Mouse (Mus musculus) spleen, adult 2 months (tissue): ENCODE data around the gene Rnf26.
A peak's percentile ranks its signal among the peaks of the same experiment; 100 is the strongest.

Experiments used
- CTCF ChIP-seq: fragments of 200-500 bp; IDR thresholded peaks from 2 replicates; pipeline ENCODE4 v1.5.1; 2011; ENCODE audit warnings: mild to moderate bottlenecking, inconsistent platforms; ENCODE audit not compliant: insufficient read depth, insufficient read length, insufficient replicate concordance; ENCODE audit errors: extremely low read depth
- POLR2A ChIP-seq: fragments of 200-500 bp; IDR thresholded peaks from 2 replicates; pipeline ENCODE4 v1.6.1; 2011; ENCODE audit warnings: low read depth, low read length, inconsistent platforms

DNA sequence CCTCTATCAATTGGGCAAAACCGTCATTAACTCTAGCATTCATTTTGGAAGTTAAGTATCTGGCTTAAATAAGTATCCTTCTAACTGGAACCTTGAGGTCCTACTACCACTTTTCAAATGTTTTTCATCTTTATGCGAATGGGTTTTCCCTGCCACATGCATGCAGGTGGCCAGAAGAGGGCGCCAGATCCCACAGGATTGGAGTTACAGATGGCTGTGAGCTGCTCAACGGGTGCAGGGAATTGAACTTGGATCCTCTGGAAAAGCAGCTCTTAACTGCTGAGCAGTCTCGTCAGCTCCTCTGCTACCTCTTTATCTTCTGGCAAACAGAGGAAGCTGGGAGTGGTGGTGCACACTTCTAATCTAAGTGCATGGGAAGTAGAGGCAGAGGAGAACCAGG is 5.7 kb upstream of the Rnf26 start:
- TF ChIP-seq POLR2A (no peak), CTCF (peak; percentile 55; the same call in 1 of the 2 replicates)
